Mouse (Mus musculus) cerebellum, adult 2 months (tissue): ENCODE measurements around the gene Paics.

Source experiments
- CTCF ChIP-seq: fragments of 200-500 bp; IDR thresholded peaks from 2 replicates; pipeline ENCODE4 v1.5.1; 2011; ENCODE audit warnings: low read depth, mild to moderate bottlenecking, control low read depth, low read length, moderate library complexity, borderline replicate concordance; ENCODE audit not compliant: insufficient read depth
- POLR2A ChIP-seq: fragments of 200-500 bp; IDR thresholded peaks from 2 replicates; pipeline ENCODE4 v1.6.1; 2011; ENCODE audit warnings: low read length, control low read depth, borderline replicate concordance; ENCODE audit not compliant: insufficient read depth

DNA sequence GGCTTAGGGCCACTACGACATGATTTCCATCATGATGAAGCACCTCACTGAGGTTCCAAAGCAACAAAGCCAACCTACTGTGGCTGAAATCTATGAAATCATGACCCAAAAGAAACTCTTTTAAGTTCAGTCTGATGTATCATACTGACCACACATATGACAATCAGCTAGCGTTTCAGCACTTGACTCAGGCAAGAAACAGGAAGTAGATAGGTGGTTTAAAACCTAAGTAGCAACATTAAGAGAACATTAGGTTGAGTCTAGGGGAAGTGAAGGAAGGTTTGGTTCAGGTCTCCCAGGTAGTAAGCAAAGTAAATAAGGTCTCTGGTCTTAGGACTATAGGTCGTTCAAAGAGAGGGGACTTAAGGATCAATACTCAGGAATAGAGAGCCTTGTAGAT, 22.4 kb downstream of the Paics start:
- TF ChIP-seq POLR2A (no peak), CTCF (no peak)
